Mouse (Mus musculus) naive thymus-derived CD4-positive, alpha-beta T cell, adult 2 months (primary cell): ENCODE data around the gene Sall2.

Source experiments
- DNase-seq: peaks from one replicate; pipeline ENCODE4 v3.0.0-alpha.2; 2011; ENCODE audit warnings: low read depth

Gene Sall2

GRCm38 (mm10) chr14:52327910-52328812, at the start of gene Sall2:
Sall2 (minus strand) TSS chr14:52328762.
- DNase-seq = no peak

DNA sequence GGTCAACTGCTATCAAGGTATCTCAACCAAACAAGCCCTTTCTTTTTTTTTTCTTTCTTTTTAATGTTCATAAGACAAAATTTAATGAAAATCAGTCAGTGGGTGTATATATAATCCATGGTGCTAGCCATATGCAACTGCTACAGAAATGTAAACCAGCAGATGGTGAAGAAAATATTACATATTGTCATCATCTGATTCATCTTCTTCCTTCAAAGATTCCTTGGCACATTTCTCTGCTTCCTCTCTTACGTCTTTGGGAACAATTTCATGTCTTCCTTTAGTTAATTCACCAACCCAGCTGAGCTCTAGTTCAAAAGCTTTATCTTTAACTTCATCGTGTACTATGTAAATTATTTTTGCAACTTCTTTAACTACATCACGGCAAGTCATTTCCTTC, 40.2 kb upstream of the Sall2 start:
- no peak for DNase-seq

GRCm38 (mm10) chr14:52356308-52356707, 27.7 kb upstream of the Sall2 start, which contains the start of gene Olfr1513:
Olfr1513 (minus strand) TSS chr14:52356408.
- DNase-seq = no peak

DNA sequence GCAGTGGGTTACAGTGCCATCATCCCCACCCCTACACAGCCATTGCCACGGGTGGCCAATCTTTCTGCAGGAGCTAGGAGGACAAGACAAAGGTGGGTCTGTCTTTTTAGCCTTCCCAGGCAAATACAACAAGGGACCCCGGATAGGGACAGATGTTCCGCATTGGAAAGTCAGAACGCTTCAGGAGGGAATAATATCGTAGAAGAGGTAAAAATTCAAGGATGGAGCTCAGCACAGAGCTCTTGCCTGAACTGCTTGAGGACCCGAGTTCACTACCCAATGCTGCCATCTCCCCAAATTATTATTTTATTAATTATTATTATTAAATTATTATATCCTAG, 10.9 kb upstream of the Sall2 start:
- DNase-seq = no peak

- DNase-seq = peak; percentile 88
These were observed 10.4 kb upstream of the Sall2 start for GRCm38 (mm10) chr14:52338751-52339511.

- no peak for DNase-seq
These were observed 3.6 kb upstream of the Sall2 start for GRCm38 (mm10) chr14:52332171-52332570.

DNA sequence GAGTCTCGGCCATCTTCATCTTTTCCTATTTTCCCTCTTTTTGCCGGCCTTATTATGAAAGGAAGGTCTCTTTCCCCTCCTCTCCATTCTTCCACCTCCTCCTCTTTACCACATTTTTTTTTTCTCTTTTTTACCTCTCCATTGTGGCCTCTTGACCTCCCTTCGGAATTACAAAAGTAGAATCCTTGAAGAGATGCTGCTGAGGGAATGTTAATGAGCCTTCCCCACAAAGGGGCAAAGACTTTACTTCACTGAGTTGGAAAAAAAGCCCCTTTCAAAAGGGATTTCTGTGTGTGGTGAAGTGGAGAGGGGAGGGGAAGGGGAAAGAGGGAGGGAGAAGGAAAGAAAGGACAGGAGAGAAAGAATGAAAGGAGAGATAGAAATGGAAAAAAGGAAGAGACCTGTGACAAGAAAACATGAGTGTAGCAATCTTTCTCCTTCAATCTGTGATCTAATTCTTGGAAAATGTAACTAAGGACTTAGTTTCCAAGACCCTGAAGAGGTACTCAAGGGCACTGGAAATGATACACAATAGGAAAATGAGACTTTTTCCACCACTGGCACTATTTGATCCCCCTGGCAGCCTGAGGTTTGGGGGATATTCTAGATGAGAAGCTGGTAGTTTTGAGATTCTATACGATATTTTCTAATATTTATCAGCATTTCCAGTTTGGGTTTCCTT, 2.6 kb upstream of the Sall2 start:
- no peak for DNase-seq

DNA sequence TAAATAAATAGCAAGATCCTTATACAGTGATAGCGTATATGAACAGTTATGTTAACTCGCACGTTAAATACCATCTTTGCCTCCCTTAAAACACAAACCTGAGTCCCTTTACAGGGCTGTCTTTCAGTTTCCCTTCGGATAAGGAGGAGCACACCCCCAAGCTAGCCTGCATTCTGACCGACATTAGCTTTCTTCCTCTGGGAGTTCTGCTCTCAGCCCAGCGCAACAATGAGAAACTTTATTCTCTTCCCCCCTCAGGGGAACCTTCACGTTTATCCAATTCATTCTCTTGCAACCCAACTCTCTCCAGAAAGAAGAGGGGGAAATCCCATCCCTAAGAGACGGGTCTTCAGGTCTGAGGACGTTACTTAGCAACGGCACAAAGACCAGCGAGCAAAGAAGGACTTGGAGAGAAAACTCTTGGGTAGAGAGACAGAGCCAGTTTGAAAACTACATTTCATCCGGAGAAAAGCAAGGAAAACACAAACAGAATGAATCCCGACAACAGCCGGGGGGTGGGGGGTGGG, 1.1 kb downstream of the Sall2 start:
- no peak for DNase-seq

GRCm38 (mm10) chr14:52325890-52326289, 2.7 kb downstream of the Sall2 start:
- DNase-seq = no peak

DNA sequence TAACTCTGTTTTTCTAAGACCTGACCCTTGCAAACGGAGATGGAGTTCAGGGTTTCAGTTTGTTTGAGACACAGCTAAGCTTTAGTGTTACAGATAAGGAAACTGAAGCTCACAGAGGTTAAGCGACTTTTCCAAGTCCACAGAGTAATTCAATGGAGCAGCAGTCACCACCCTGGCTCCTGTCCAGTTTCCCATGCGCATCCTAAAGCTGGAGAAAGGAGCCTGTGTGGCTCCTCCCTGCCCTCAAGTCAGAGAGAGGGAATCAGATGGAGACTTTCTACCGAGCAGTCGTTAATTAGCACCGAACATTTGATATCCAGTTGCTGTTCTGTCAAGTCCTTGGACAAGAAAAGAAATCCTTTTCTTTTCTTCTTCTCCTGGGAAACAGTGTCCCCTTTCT, 9.2 kb downstream of the Sall2 start:
- no peak for DNase-seq

GRCm38 (mm10) chr14:52316441-52317225, 11.9 kb downstream of the Sall2 start:
- DNase-seq = peak; percentile 42

DNA sequence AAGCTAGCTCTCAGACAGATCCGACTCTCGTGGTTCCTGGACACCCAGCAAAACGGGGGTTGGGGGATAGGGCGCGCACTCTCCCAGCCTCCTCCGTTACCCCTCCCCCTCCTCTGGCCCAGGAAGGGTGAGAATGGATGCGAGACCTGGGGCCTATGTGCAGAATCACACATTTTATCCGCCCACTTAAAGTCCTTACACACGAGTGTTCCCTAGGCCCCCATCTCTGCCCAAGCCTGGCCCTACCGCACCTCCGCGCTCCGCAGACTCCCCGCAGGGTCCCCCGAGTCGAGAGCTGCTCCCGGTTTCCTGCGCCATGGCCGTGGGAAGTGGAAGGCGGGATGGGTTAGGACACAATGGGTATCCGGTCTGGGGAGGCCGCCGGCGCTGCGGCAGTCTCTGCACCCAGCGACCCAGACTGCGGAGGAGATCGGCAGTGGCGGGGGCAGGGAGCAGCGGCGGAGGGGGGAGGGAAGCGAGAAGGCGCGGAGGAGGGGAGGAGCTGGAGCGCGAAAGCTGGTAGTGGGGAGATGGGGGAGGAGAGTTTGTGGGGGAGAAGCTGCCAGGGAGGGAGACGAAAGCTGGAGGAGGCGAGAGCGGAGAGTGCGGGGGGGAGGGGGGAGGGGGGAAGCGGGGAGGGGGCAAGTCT, 12.6 kb downstream of the Sall2 start:
- DNase-seq = peak; percentile 70

- DNase-seq = no peak
These were observed 13.2 kb downstream of the Sall2 start for GRCm38 (mm10) chr14:52315283-52315780.

DNA sequence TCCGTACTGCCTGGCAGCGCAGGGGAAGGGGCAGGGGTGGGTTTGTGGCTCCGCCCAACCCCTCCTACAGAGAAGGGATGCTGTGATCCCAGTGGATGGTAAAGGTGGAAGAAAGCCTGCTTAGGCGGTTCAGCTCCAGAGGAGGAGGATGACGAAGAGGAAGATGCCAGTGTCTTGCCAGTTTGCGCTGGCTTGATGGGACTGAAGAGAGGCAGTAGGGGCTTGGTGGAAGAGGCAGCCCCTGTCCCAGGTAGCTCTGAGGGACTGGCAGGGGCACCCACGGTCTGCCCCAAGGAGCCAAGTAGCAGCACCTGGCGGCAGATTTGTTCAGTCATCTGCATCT, 13.8 kb downstream of the Sall2 start:
- DNase-seq = no peak

GRCm38 (mm10) chr14:52313931-52314807, 14.4 kb downstream of the Sall2 start:
- DNase-seq = no peak

GRCm38 (mm10) chr14:52310906-52311305, 17.7 kb downstream of the Sall2 start:
- DNase-seq = no peak

- peak; percentile 41 for DNase-seq
These were observed 18.2 kb downstream of the Sall2 start for GRCm38 (mm10) chr14:52310343-52310742.

- no peak for DNase-seq
These were observed 22.5 kb downstream of the Sall2 start for GRCm38 (mm10) chr14:52306100-52306499.

GRCm38 (mm10) chr14:52304644-52305271, 23.8 kb downstream of the Sall2 start, which contains the start of gene Mettl3:
Mettl3 (minus strand) TSS chr14:52305128.
- DNase-seq = peak; percentile 93
